Mouse (Mus musculus) kidney, postnatal 0 days (tissue): ENCODE data around the gene Hist2h2aa2. TPM values are rescaled to one million over a fixed set of nuclear protein-coding genes. Genes with fewer than 3 reads are reported as not detected.
"Not testable (repeated sequence)": the region's sequence is repeated elsewhere in the genome, so short reads cannot be mapped to it uniquely, and the experiment has no call there.

Experiments
- ATAC-seq: fragments of 200-750 bp; cut with Nextera tagmentation; replicated peaks from 2 replicates; pipeline ENCODE4 v1.8.0; 2017; ENCODE audit warnings: low read depth, moderate number of reproducible peaks, moderate TSS enrichment, moderate library complexity; ENCODE audit not compliant: low FRiP score
- DNase-seq: peaks from one replicate; pipeline ENCODE4 v3.0.0-alpha.2; 2016; ENCODE audit warnings: low spot score
- H3K27ac ChIP-seq: fragments of 300-500 bp; sonication (generic); 2 replicates; pipeline ENCODE4 v1.5.1; 2014; ENCODE audit warnings: mild to moderate bottlenecking
- H3K27me3 ChIP-seq: fragments of 300-500 bp; sonication (generic); 2 replicates; pipeline ENCODE4 v1.6.1; 2014; ENCODE audit warnings: low read length, mixed read lengths; ENCODE audit not compliant: insufficient read depth
- H3K36me3 ChIP-seq: fragments of 300-500 bp; sonication (generic); 2 replicates; pipeline ENCODE4 v1.6.1; 2014; ENCODE audit warnings: low read length, mixed read lengths; ENCODE audit not compliant: insufficient read depth
- H3K4me1 ChIP-seq: fragments of 300-500 bp; sonication (generic); replicated peaks from 2 replicates; pipeline ENCODE4 v1.6.1; 2014; ENCODE audit warnings: antibody characterized with exemption, low read length, mixed read lengths; ENCODE audit not compliant: insufficient read depth
- H3K4me2 ChIP-seq: fragments of 300-500 bp; sonication (generic); 2 replicates; pipeline ENCODE4 v1.6.1; 2014; ENCODE audit warnings: mild to moderate bottlenecking, low read length, moderate library complexity, mixed read lengths
- H3K4me3 ChIP-seq: fragments of 300-500 bp; sonication (generic); replicated peaks from 2 replicates; pipeline ENCODE4 v1.5.1; 2014; ENCODE audit warnings: low read depth, low read length
- H3K9ac ChIP-seq: fragments of 300-500 bp; sonication (generic); 2 replicates; pipeline ENCODE4 v1.6.1; 2014; ENCODE audit warnings: low read depth, low read length
- H3K9me3 ChIP-seq: fragments of 300-500 bp; sonication (generic); replicated peaks from 2 replicates; pipeline ENCODE4 v1.6.1; 2016; ENCODE audit warnings: low read length, inconsistent platforms, mixed read lengths
- CTCF ChIP-seq: IDR thresholded peaks from 2 replicates; pipeline ENCODE4 v1.5.1; 2016; ENCODE audit warnings: antibody characterized with exemption, low read depth, mild to moderate bottlenecking, moderate library complexity
- WGBS: fragments of 180-500 bp; shearing (Covaris S2); extraction: QIAGEN DNeasy Blood & Tissue Kit; methylation state at CpG from one replicate; pipeline ENCODE4 v1.1.7; 2014; 5-methylcytosine and 5-hydroxymethylcytosine counted together
- polyA plus RNA-seq: library from polyadenylated mRNA; unstranded; fragments of >200 nt; fragmentation: Nextera tagmentation; extraction: Ambion mirVana; gene quantifications from 2 replicates; pipeline ENCODE4 v1.2.1, GENCODE M21; 2015

Hist2h2aa2 gene
- polyA plus RNA-seq, 1 experiment from 2014 or later, result 107 TPM

GRCm38 (mm10) chr3:96243921-96244572, 4.0 kb upstream of the Hist2h2aa2 start:
- H3K9me3 ChIP-seq, result no peaks in the 10 kb centered on the region
- peak overlapping the region; percentile 59 for H3K4me2 ChIP-seq
- no peak for ATAC-seq
- 0 out of 2 replicates have a peak overlapping the region, but pooled peaks have one; percentile 78 for H3K9ac ChIP-seq
- H3K36me3 ChIP-seq, result no peaks in the 10 kb centered on the region
- H3K4me3 ChIP-seq, result peak overlapping the region; percentile 48
- TF ChIP-seq CTCF, result no peak
- WGBS, result 64% methylated on average over 7 of the region's 7 CpGs
- no peak for DNase-seq
- H3K27me3 ChIP-seq, result no peaks in the 10 kb centered on the region
- peak overlapping the region; percentile 94 for H3K27ac ChIP-seq
- H3K4me1 ChIP-seq, result peaks cover 11% of the 10 kb centered on the region

- DNase-seq (no peak), ATAC-seq (no peak)
Observed at GRCm38 (mm10) chr3:96240799-96241197, 722 bp upstream of the Hist2h2aa2 start.

GRCm38 (mm10) chr3:96238954-96239793, 902 bp downstream of the Hist2h2aa2 start, which contains the start of gene Hist2h3c2:
Gene Hist2h3c2 (minus strand): TSS chr3:96239127.
- not testable (repeated sequence) for H3K36me3 ChIP-seq, H3K9me3 ChIP-seq, H3K27me3 ChIP-seq, DNase-seq
- H3K9ac ChIP-seq, result peak within 1 kb of the TSS; percentile 58
- peak; percentile 92 for ATAC-seq
- H3K4me1 ChIP-seq, result peaks cover 15% of the 10 kb centered on the region
- peak within 1 kb of the TSS; percentile 31 for H3K4me3 ChIP-seq
- H3K4me2 ChIP-seq, result peak within 1 kb of the TSS; percentile 49
- WGBS, result 1% methylated on average over 16 of the region's 68 CpGs
- H3K27ac ChIP-seq, result peak within 1 kb of the TSS; percentile 82

More at GRCm38 (mm10) chr3:96240799-96241197, 722 bp upstream of the Hist2h2aa2 start:
- Histone ChIP-seq H3K27ac (peak overlapping the region; percentile 61), H3K4me3 (no peak overlapping the region), H3K4me2 (peak overlapping the region; percentile 30), H3K36me3 (no peaks in the 10 kb centered on the region), H3K9me3 (no peaks in the 10 kb centered on the region), H3K9ac (0 out of 2 replicates have a peak overlapping the region, but pooled peaks have one; percentile 14), H3K4me1 (peaks cover 19% of the 10 kb centered on the region), H3K27me3 (no peaks in the 10 kb centered on the region)
- TF ChIP-seq CTCF, result no peak
- WGBS, result 79% methylated on average over 9 of the region's 9 CpGs

- H3K4me1 ChIP-seq, result peaks cover 7% of the 10 kb centered on the region
- peak overlapping the region; percentile 49 for H3K4me2 ChIP-seq
- WGBS, result 3% methylated on average over 12 of the region's 12 CpGs
- no peaks in the 10 kb centered on the region for H3K36me3 ChIP-seq
- no peaks in the 10 kb centered on the region for H3K27me3 ChIP-seq
- no peaks in the 10 kb centered on the region for H3K9me3 ChIP-seq
- peak overlapping the region; percentile 58 for H3K9ac ChIP-seq
- ATAC-seq, result no peak
- H3K27ac ChIP-seq, result 0 out of 2 replicates have a peak overlapping the region, but pooled peaks have one; percentile 19
- peak overlapping the region; percentile 31 for H3K4me3 ChIP-seq
- DNase-seq, result peak; percentile 36
- no peak for TF ChIP-seq CTCF
Observed at GRCm38 (mm10) chr3:96237904-96238511, 2.1 kb downstream of the Hist2h2aa2 start.

GRCm38 (mm10) chr3:96237335-96237903, 2.7 kb downstream of the Hist2h2aa2 start:
- peak; percentile 38 for DNase-seq
- whole genome bisulfite sequencing, result 12% methylated on average over 7 of the region's 7 CpGs

More at GRCm38 (mm10) chr3:96237335-96237903, 2.7 kb downstream of the Hist2h2aa2 start:
- no peaks in the 10 kb centered on the region for H3K36me3 ChIP-seq
- H3K4me1 ChIP-seq, result peaks cover 7% of the 10 kb centered on the region
- H3K27me3 ChIP-seq, result no peaks in the 10 kb centered on the region
- peak overlapping the region; percentile 58 for H3K9ac ChIP-seq
- no peak for TF ChIP-seq CTCF
- no peaks in the 10 kb centered on the region for H3K9me3 ChIP-seq
- H3K4me2 ChIP-seq, result peak overlapping the region; percentile 49
- H3K27ac ChIP-seq, result 0 out of 2 replicates have a peak overlapping the region, but pooled peaks have one; percentile 10
- no peak for ATAC-seq
- peak overlapping the region; percentile 31 for H3K4me3 ChIP-seq
